Mouse (Mus musculus) layer of hippocampus, postnatal 14 days (tissue): ENCODE data around the gene 3425401B19Rik. TPM values are rescaled to one million over a fixed set of nuclear protein-coding genes. Genes with fewer than 3 reads are reported as not detected.

Source experiments
- DNase-seq, 2 experiments: peaks; one replicate each; pipeline ENCODE4 v3.0.0; 2021 to 2022; ENCODE audit warnings: low spot score in 2 of 2, mixed read lengths in 1 of 2
- long read RNA-seq, 2 experiments: library from polyadenylated mRNA; stranded (forward); transcript quantifications; one replicate each; pipeline ENCODE4 v2.0.0; 2021
- total RNA-seq, 2 experiments: library from RNA; stranded (reverse); gene quantifications; 2 replicates each; pipeline ENCODE4 v1.2.3; 2021

The 3425401B19Rik gene
- under 1 TPM in 1 of 2 experiments, not detected in 1; 0.07 TPM for total RNA-seq
- long read RNA-seq, experiment 1 = 0 reads
- long read RNA-seq, experiment 2 = 0 reads

- DNase-seq = no peak
Observed at GRCm38 (mm10) chr14:32685124-32685826, at the start of gene 3425401B19Rik. 3425401B19Rik (minus strand) TSS chr14:32685293.

- DNase-seq = no peak
Observed at GRCm38 (mm10) chr14:32732961-32733360, 47.9 kb upstream of the 3425401B19Rik start.

GRCm38 (mm10) chr14:32726864-32727263 lies 41.8 kb upstream of the 3425401B19Rik start:
- DNase-seq = no peak

GRCm38 (mm10) chr14:32721461-32721860 lies 36.4 kb upstream of the 3425401B19Rik start:
- DNase-seq = no peak

- DNase-seq = no peak
Observed at GRCm38 (mm10) chr14:32716763-32717439, 31.8 kb upstream of the 3425401B19Rik start.

- DNase-seq = no peak
Observed at GRCm38 (mm10) chr14:32715489-32715888, 30.4 kb upstream of the 3425401B19Rik start.

- DNase-seq = no peak
Observed at GRCm38 (mm10) chr14:32715076-32715475, 30.0 kb upstream of the 3425401B19Rik start.

GRCm38 (mm10) chr14:32709861-32710260 lies 24.8 kb upstream of the 3425401B19Rik start:
- DNase-seq = no peak

GRCm38 (mm10) chr14:32708756-32709155 lies 23.7 kb upstream of the 3425401B19Rik start:
- DNase-seq = no peak

GRCm38 (mm10) chr14:32707938-32708337 lies 22.8 kb upstream of the 3425401B19Rik start:
- DNase-seq = no peak

GRCm38 (mm10) chr14:32700972-32701371 lies 15.9 kb upstream of the 3425401B19Rik start:
- DNase-seq = no peak

- DNase-seq = no peak
Observed at GRCm38 (mm10) chr14:32698556-32698955, 13.5 kb upstream of the 3425401B19Rik start.

GRCm38 (mm10) chr14:32697774-32698173 lies 12.7 kb upstream of the 3425401B19Rik start:
- DNase-seq = no peak

- DNase-seq = no peak
Observed at GRCm38 (mm10) chr14:32696344-32696743, 11.3 kb upstream of the 3425401B19Rik start.

GRCm38 (mm10) chr14:32695906-32696305 lies 10.8 kb upstream of the 3425401B19Rik start:
- DNase-seq = no peak

- DNase-seq = no peak
Observed at GRCm38 (mm10) chr14:32684735-32685105, 373 bp downstream of the 3425401B19Rik start.

GRCm38 (mm10) chr14:32683982-32684734 lies 935 bp downstream of the 3425401B19Rik start:
- peak in 1 of 2 experiments; percentile 10 for DNase-seq

- DNase-seq = peak in 1 of 2 experiments; percentile 8
Observed at GRCm38 (mm10) chr14:32683251-32683838, 1.7 kb downstream of the 3425401B19Rik start.

- DNase-seq = no peak
Observed at GRCm38 (mm10) chr14:32682536-32682935, 2.6 kb downstream of the 3425401B19Rik start.

GRCm38 (mm10) chr14:32681603-32682002 lies 3.5 kb downstream of the 3425401B19Rik start:
- DNase-seq = no peak

GRCm38 (mm10) chr14:32678565-32678964 lies 6.5 kb downstream of the 3425401B19Rik start:
- no peak for DNase-seq
